Mouse (Mus musculus) stomach, postnatal 0 days (tissue): ENCODE data around the gene Parvb.

Source experiments
- CTCF ChIP-seq: IDR thresholded peaks from 2 replicates; pipeline ENCODE4 v1.5.1; 2016; ENCODE audit warnings: antibody characterized with exemption, low read depth, mild to moderate bottlenecking, moderate library complexity
- EP300 ChIP-seq: optimal IDR thresholded peaks from 2 replicates; pipeline ENCODE3; 2016; ENCODE audit warnings: antibody characterized with exemption

DNA sequence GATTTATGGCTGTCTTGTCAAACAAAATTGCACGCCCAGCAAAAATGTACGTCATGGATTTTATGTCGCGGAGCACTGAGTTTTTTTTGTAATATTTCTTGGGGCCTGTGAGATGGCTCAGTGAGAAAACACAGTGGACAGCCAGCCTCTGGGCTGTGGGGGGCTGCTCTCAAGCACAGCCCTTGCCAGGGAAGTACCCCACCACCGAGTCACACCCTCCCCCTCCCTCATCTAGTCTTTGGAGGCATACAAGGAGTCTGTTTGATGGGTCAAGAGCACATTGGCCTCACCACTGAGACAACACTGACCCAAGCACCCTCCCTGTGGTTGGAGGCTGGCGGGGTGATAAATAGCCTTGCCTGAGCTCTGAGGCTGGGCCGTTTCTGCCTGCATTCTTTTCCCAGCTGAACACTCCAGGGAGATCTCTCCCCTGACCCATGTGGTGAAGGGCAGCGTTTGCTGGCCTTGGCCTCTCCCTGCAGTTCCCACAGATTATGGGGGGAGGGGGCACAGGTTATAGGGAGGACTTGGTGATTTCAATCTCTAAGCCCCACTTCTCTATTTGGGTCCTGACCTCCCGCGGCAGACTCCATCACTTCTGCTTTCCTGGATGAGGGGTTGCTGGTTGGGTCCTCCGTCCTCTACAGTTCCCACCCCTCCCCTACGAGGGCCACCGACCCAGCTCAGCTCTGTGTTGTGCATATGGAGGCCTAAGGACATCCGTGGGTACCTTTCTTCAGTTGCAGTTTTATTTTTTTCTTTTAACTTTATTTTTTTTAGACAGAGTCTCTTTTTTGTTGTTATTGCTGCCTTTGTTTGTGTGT is 118.3 kb downstream of the Parvb start:
- TF ChIP-seq CTCF, result no peak
- no peak for TF ChIP-seq EP300
